Mouse (Mus musculus): ENCODE results near the gene Ccdc92b. TPM values are rescaled to one million over a fixed set of nuclear protein-coding genes. Genes with fewer than 3 reads are reported as not detected.

Ccdc92b gene
- total RNA-seq, 2 experiments from 2014 or later, result 6.5 to 6.6 TPM

- no peak for DNase-seq (ENCODE audit: low spot score in 2 of 2)
Observed at GRCm38 (mm10) chr11:74674713-74675112, 55.3 kb downstream of the Ccdc92b start.

GRCm38 (mm10) chr11:74675156-74675555 lies 55.8 kb downstream of the Ccdc92b start:
- no peak for DNase-seq (ENCODE audit: low spot score in 2 of 2)

Other genes with a start within 250 kb of the Ccdc92b start
- 10 to 100 TPM; 18.7 to 28.8 TPM for gene Rap1gap2, start 8.7 kb upstream of the Ccdc92b start, total RNA-seq (2021)
- gene Cluh, start 29.9 kb downstream of the Ccdc92b start, total RNA-seq (2021), result 100 to 1,000 TPM; 217 to 220 TPM
- gene Pafah1b1, start 105.1 kb downstream of the Ccdc92b start, total RNA-seq (2021), result 100 to 1,000 TPM; 165 to 177 TPM
- 10 to 100 TPM; 19.0 to 19.9 TPM for gene Mettl16, start 151.2 kb downstream of the Ccdc92b start, total RNA-seq (2021)
- 10 to 100 TPM; 29.0 to 35.9 TPM for gene Mnt, start 211.3 kb downstream of the Ccdc92b start, total RNA-seq (2021)